Mouse (Mus musculus): ENCODE results near the gene Bzw2. TPM values are rescaled to one million over a fixed set of nuclear protein-coding genes. Genes with fewer than 3 reads are reported as not detected.

Gene Bzw2
- polyA plus RNA-seq, 1 experiment from 2014 or later = 276 TPM

DNA sequence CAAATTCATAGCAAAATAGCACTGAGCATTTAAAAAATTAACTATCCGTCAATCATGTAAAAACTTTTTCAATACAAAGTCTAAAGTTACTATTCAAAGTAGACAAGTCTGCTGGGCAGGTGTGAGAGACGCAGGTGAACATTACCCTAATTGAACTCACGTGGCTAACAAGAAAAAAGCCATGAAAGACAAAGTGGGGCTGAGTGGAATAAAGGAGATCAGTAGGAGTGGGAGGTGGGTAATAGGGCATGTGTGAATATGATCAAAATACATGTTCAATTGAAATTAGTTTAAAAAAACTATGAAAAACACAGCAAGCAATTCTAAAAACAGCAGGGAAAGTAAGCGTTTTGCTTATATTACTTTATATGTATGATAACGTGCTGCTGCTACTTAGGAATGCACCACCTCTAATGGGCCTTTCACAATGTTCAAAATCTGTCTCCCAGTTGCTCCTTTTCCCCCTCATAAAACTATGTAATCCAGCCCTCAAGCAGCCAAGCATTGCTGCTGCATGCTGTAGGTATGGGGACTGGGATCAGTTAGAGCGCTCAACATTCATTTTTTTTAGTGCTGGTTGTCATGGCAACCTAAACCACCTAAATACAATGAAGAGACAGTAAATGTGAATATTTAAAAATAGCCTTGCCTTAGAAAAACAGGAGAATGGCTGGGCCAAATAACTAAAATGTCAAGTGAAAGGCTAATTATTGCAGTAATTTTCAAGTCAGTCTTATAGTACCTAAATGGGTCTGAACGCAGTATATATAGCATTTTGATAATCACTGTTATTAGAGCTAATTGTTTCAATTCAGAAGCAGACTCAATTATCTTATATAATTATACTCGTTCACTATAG lies 54.9 kb downstream of the Bzw2 start:
- Histone ChIP-seq H3K4me2 (no peak overlapping the region), H3K36me3 (peaks cover 50% of the 10 kb centered on the region), H3K27me3 (no peaks in the 10 kb centered on the region), H3K4me1 (peaks cover 7% of the 10 kb centered on the region; the same call in 1 of the 2 replicates), H3K27ac (no peak overlapping the region), H3K4me3 (no peak overlapping the region), H3K9ac (no peak overlapping the region), H3K9me3 (no peaks in the 10 kb centered on the region)
- WGBS = 66% methylated on average over 8 of the region's 8 CpGs
- no peak for ATAC-seq (ENCODE audit: insufficient number of reproducible peaks, insufficient read depth, low FRiP score, low TSS enrichment, low read depth)

DNA sequence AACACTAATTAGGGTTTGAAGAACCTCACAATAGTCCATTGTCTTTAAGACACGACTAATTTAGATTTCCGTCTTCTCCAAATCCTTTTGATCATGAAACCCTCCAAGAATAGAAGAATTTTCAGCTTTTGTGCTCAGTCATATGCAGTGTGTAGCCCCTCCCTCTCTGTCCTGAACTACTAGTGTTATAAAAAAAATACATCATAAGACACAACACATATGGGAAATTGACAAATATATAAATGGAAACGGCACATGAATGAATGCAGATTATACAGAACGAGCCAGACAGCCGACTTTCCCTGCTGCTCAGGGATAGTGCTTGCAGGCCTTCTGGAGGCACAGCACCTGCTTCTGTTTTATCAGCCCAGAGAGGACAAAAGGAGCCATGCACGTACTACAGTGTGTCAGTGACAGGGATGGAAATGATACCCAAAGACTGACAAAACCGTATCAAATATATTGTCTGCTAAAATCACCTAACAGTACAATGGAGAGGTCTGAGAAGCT lies 62.5 kb downstream of the Bzw2 start:
- Histone ChIP-seq H3K27me3 (no peaks in the 10 kb centered on the region), H3K4me3 (no peak overlapping the region), H3K9ac (no peak overlapping the region), H3K4me2 (no peak overlapping the region), H3K27ac (no peak overlapping the region), H3K36me3 (peaks cover 60% of the 10 kb centered on the region), H3K4me1 (no peaks in the 10 kb centered on the region), H3K9me3 (no peaks in the 10 kb centered on the region)
- no peak for ATAC-seq (ENCODE audit: insufficient number of reproducible peaks, insufficient read depth, low FRiP score, low TSS enrichment, low read depth)
- 72% methylated on average over 7 of the region's 7 CpGs for WGBS

DNA sequence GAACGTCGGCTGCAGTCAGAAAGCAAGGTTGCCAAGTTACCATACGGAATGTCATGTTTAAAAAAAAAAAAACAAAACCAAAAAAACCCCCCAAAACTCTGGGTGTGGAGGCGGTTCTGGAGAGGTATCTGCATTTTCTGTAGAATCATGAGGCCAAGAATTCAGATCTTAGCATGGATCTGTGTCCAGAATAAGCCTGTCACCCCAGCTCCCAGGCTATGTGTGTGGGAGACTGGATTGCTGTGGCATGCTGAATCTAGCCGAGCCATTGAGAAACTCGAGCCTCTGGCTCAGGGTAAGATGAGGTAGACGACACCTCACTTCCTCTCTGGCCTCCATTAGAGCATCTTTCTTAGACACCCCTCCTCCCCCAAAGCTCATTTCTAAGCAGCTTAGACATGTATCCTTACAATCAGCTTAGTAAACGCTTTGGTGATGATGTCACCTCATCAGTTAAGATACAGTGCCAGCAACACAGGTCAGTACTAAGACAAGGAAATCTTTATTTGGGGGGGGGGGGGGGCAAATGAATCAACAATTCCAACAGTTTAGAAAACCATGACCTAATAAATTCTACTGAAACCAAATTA lies 64.7 kb downstream of the Bzw2 start:
- peaks cover 53% of the 10 kb centered on the region for H3K36me3 ChIP-seq
- WGBS = 76% methylated on average over 8 of the region's 8 CpGs

DNA sequence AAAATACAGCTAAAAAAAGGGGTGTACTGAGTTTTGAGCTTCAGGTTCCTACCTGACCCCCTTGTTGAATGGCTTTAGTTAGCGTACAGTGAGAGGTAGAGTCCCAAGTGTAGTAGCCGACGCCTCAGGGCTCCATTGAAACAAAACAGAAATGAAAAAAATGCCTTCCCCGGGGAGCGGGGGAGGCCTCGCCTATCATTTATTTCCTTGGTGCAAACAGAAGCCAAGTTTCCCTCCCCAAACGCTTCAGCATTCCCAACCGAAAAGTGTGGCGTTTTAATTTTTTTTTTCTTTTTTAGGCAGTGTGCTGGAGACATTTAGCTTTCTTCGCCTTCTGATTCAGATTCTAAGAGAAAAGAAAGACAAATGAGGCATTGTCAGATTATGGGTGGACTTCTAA lies 65.9 kb downstream of the Bzw2 start:
- no peak overlapping the region for H3K27ac ChIP-seq
- H3K4me3 ChIP-seq = no peak overlapping the region
- no peak for ATAC-seq (ENCODE audit: insufficient number of reproducible peaks, insufficient read depth, low FRiP score, low TSS enrichment, low read depth)
- H3K9me3 ChIP-seq = no peaks in the 10 kb centered on the region
- H3K36me3 ChIP-seq = peaks cover 47% of the 10 kb centered on the region
- H3K4me1 ChIP-seq = no peaks in the 10 kb centered on the region
- no peaks in the 10 kb centered on the region for H3K27me3 ChIP-seq
- no peak overlapping the region for H3K9ac ChIP-seq
- no peak overlapping the region for H3K4me2 ChIP-seq
- 95% methylated on average over 10 of the region's 10 CpGs for WGBS

More for the DNA sequence above, 64.7 kb downstream of the Bzw2 start:
- ATAC-seq (ENCODE audit: insufficient number of reproducible peaks, insufficient read depth, low FRiP score, low TSS enrichment, low read depth) = no peak
- H3K27me3 ChIP-seq = no peaks in the 10 kb centered on the region
- H3K4me2 ChIP-seq = no peak overlapping the region
- H3K9me3 ChIP-seq = no peaks in the 10 kb centered on the region
- no peak overlapping the region for H3K27ac ChIP-seq
- no peaks in the 10 kb centered on the region for H3K4me1 ChIP-seq
- H3K9ac ChIP-seq = no peak overlapping the region
- no peak overlapping the region for H3K4me3 ChIP-seq

DNA sequence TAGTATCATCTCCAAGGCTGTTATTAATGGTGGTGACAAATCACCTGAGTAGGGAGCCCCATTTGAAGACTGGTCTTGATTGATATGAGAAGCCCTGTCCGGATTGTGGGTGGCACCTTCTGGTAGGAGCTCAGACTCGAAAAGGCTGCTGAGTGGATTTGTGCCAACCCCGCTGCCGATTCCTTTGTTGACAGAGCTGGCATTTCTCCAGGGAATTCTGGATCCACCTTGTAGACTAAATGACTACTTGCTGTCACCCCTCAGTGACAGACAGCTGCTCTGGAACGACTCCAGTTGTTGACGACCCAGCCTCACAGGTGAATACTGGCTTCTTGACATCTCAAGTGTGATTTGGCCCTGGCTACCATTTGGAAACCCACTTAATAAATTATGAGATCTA lies 68.7 kb downstream of the Bzw2 start:
- Histone ChIP-seq H3K4me2 (no peak overlapping the region), H3K9me3 (no peaks in the 10 kb centered on the region), H3K36me3 (peaks cover 30% of the 10 kb centered on the region), H3K4me1 (no peaks in the 10 kb centered on the region), H3K27ac (no peak overlapping the region), H3K27me3 (no peaks in the 10 kb centered on the region), H3K4me3 (no peak overlapping the region), H3K9ac (no peak overlapping the region)
- WGBS = 74% methylated on average over 6 of the region's 6 CpGs
- ATAC-seq (ENCODE audit: insufficient number of reproducible peaks, insufficient read depth, low FRiP score, low TSS enrichment, low read depth) = no peak

DNA sequence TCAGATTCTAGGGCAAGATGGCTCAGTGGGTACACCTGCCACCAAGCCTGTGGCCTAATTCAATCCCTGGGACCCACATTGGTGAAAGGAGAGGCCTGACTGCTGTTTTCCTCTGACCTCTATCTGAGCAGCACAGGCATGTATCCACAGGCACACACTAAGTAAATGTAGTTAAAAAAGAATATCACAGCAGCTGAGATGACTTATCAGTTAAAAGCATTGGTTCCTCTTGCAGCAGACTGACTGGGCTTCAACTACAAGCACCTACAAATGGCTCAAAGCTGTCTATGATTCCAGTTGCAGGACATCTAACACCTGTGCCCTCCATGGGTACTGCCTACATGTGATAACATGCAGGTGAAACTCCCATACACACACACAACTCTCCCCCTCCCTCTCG lies 69.1 kb downstream of the Bzw2 start:
- H3K27ac ChIP-seq = no peak overlapping the region
- H3K4me2 ChIP-seq = no peak overlapping the region
- peaks cover 27% of the 10 kb centered on the region for H3K36me3 ChIP-seq
- no peak for ATAC-seq (ENCODE audit: insufficient number of reproducible peaks, insufficient read depth, low FRiP score, low TSS enrichment, low read depth)
- H3K9me3 ChIP-seq = no peaks in the 10 kb centered on the region
- H3K4me3 ChIP-seq = no peak overlapping the region
- WGBS = 100% methylated on average over 1 of the region's 1 CpGs
- no peaks in the 10 kb centered on the region for H3K4me1 ChIP-seq
- no peak overlapping the region for H3K9ac ChIP-seq
- no peaks in the 10 kb centered on the region for H3K27me3 ChIP-seq

DNA sequence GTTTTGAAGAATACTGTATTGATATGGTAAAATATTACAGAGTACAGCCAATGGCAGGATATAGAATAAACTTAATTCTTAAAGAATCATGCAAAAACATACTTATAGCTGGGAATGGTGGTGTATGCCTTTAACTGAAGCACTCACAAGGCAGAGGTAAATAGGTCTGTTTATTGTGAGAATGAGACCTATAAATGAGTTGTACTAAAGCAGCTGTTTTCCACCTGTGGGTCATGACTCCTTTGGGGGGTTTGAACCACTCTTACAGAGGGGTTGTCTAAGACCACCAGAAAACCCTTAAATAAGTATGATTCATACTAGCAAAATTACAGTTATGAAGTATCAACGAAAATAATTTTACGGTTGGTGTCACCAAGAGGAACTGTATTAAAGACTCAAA lies 72.5 kb downstream of the Bzw2 start:
- Histone ChIP-seq H3K9me3 (no peaks in the 10 kb centered on the region), H3K4me1 (no peaks in the 10 kb centered on the region), H3K4me3 (no peak overlapping the region), H3K4me2 (no peak overlapping the region), H3K36me3 (no peaks in the 10 kb centered on the region), H3K9ac (no peak overlapping the region), H3K27ac (no peak overlapping the region), H3K27me3 (no peaks in the 10 kb centered on the region)
- ATAC-seq (ENCODE audit: insufficient number of reproducible peaks, insufficient read depth, low FRiP score, low TSS enrichment, low read depth) = no peak
- WGBS = 94% methylated on average over 2 of the region's 2 CpGs

DNA sequence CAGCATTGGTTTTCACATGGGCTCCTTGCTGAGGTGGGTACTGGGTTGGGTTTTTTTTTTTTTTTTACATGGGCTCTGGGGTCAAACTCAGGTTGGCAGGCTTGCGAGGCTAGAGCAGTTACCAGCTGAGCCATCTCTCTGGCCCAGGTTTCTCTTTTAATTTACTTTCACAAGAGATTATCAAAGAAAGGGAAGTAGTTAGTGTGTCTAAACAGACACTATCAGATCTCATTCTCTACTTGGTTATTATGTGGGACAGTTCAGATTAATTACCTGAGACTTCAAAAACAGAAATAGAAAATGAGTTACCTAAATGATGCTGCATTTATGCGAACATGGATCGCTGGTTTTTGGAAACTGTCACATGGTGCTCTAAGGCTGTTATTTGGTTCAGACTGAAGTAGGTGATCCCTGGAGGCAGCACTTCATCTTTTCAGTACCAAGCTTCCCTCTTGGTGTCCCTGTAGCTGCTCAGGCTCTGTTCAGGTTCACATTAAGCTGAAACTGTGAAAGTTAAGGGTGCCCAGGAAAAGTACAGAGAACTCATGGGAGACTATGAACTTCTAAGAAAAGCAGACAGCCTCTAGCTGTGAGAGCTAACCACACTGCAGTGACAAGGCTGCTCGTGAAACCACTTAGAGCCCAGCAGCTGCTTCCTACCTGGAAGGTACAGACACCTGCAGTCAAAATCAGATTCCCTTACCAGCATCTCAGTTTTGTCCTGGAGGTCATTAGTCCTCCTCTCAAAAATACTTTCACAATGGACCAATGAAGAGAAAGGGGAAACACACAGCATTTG lies 79.6 kb downstream of the Bzw2 start:
- Histone ChIP-seq H3K27me3 (no peaks in the 10 kb centered on the region), H3K4me1 (no peaks in the 10 kb centered on the region), H3K4me3 (no peak overlapping the region), H3K4me2 (no peak overlapping the region), H3K9me3 (no peaks in the 10 kb centered on the region), H3K9ac (no peak overlapping the region), H3K27ac (no peak overlapping the region), H3K36me3 (no peaks in the 10 kb centered on the region)
- ATAC-seq (ENCODE audit: insufficient number of reproducible peaks, insufficient read depth, low FRiP score, low TSS enrichment, low read depth) = no peak
- WGBS = 68% methylated on average over 4 of the region's 4 CpGs

DNA sequence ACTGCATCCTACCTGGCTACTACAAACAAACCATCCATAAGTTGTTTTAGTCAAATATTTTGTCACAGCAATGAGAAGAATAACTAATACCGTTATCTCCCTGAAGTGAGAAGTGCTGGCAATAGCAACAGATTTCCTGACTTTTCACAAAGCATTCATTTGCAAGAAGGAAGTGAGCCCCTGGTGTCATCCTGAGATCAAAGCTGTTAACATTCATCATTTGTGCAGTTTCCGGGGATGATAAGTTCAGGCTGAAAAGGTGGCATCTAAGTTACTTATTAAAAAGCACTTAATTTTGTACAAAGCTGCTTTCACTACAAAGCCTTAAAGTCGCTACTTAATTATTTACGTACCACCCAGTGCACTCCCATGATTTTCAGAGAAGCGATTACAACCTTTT lies 85.0 kb downstream of the Bzw2 start:
- Histone ChIP-seq H3K27me3 (no peaks in the 10 kb centered on the region), H3K4me1 (no peaks in the 10 kb centered on the region), H3K4me2 (no peak overlapping the region), H3K9me3 (no peaks in the 10 kb centered on the region), H3K36me3 (no peaks in the 10 kb centered on the region), H3K4me3 (no peak overlapping the region), H3K27ac (no peak overlapping the region), H3K9ac (no peak overlapping the region)
- no peak for ATAC-seq (ENCODE audit: insufficient number of reproducible peaks, insufficient read depth, low FRiP score, low TSS enrichment, low read depth)
- WGBS = 46% methylated on average over 5 of the region's 5 CpGs

DNA sequence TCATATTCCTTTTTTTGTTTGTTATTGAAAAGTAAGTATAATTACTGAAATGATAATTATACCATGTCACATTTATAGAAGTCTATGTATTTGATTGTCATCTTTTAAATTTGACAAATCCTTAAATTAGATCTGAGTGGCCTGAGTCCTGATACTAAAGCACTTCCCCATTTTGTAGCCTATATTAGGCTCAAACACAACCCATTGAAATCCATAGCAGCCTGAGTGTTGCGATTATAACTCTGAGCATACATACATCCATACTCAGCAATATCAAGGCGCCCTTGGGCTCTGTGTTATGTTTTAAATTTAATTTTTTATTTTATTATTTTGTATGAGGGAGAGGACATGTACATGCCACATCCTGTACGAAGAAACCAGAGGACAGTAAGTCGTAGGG lies 87.6 kb downstream of the Bzw2 start:
- ATAC-seq (ENCODE audit: insufficient number of reproducible peaks, insufficient read depth, low FRiP score, low TSS enrichment, low read depth) = no peak
- WGBS = 86% methylated on average over 4 of the region's 4 CpGs
- H3K4me1 ChIP-seq = no peaks in the 10 kb centered on the region
- H3K4me2 ChIP-seq = no peak overlapping the region
- no peaks in the 10 kb centered on the region for H3K9me3 ChIP-seq
- H3K9ac ChIP-seq = no peak overlapping the region
- H3K27ac ChIP-seq = no peak overlapping the region
- no peaks in the 10 kb centered on the region for H3K27me3 ChIP-seq
- no peaks in the 10 kb centered on the region for H3K36me3 ChIP-seq
- no peak overlapping the region for H3K4me3 ChIP-seq

DNA sequence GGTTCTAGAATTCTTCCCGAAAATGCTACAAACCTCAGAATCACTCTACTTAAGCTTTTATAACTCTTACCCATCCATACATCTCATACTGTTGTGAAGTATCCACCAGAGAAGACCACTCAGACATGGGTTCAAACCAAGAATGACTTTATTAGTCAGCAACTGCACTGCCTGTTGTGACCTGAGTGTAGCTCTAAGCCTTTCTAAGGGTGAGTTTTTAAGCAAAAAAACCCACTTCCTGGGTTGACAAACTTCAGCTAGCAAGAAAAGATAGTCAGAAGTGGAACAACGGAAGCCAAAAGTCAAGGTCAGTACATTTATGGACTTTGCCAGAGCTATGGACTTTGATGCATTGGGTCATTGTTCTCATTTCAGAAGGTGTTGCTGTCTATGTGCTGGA lies 90.3 kb downstream of the Bzw2 start:
- H3K27ac ChIP-seq = no peak overlapping the region
- H3K4me3 ChIP-seq = no peak overlapping the region
- H3K9ac ChIP-seq = no peak overlapping the region
- no peaks in the 10 kb centered on the region for H3K4me1 ChIP-seq
- no peaks in the 10 kb centered on the region for H3K36me3 ChIP-seq
- H3K4me2 ChIP-seq = no peak overlapping the region
- 94% methylated on average over 2 of the region's 2 CpGs for WGBS
- ATAC-seq (ENCODE audit: insufficient number of reproducible peaks, insufficient read depth, low FRiP score, low TSS enrichment, low read depth) = no peak
- no peaks in the 10 kb centered on the region for H3K27me3 ChIP-seq
- H3K9me3 ChIP-seq = peaks cover 7% of the 10 kb centered on the region; the same call in 1 of the 2 replicates

Data from embryonic facial prominence, embryonic 13.5 days (tissue).